Mouse (Mus musculus) thymus, postnatal 25 days (tissue): ENCODE data around the gene Cdk19.

ENCODE experiments used
- DNase-seq: peaks from one replicate; pipeline ENCODE4 v3.0.0; 2022

Gene Cdk19

GRCm38 (mm10) chr10:40339351-40339964 is at the start of gene Cdk19:
Cdk19 (plus strand) TSS chr10:40339564.
- DNase-seq, result no peak

- DNase-seq, result no peak
Measured at GRCm38 (mm10) chr10:40292640-40293039, 46.7 kb upstream of the Cdk19 start.

DNA sequence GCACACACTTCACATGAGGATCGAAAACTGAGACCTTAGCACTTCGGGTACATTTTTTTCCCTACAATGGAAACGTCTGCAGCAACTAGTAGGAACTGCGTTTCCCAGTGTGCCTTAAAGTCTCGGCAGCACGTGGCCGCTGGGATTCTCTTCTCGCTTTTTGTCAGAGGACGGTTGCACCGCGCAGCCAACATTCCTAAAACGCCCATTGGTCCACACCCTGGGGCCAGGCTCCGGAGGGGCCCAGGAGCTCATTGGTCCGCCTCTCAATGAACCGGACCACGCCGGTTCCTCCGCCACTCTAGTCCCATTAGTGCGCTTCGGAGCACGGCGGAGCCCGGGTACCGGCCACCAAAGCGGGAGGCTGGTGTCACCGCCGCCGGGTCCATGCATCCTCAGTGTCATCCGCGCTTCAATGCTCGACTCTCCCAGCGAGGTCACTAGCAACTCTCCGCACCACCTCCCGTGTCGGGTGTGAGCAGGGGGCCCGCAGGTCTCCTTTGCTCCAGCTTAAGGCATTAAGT is 38.7 kb upstream of the Cdk19 start:
- DNase-seq, result peak; percentile 53

- peak; percentile 67 for DNase-seq
Measured at GRCm38 (mm10) chr10:40301181-40302075, 37.9 kb upstream of the Cdk19 start.

DNA sequence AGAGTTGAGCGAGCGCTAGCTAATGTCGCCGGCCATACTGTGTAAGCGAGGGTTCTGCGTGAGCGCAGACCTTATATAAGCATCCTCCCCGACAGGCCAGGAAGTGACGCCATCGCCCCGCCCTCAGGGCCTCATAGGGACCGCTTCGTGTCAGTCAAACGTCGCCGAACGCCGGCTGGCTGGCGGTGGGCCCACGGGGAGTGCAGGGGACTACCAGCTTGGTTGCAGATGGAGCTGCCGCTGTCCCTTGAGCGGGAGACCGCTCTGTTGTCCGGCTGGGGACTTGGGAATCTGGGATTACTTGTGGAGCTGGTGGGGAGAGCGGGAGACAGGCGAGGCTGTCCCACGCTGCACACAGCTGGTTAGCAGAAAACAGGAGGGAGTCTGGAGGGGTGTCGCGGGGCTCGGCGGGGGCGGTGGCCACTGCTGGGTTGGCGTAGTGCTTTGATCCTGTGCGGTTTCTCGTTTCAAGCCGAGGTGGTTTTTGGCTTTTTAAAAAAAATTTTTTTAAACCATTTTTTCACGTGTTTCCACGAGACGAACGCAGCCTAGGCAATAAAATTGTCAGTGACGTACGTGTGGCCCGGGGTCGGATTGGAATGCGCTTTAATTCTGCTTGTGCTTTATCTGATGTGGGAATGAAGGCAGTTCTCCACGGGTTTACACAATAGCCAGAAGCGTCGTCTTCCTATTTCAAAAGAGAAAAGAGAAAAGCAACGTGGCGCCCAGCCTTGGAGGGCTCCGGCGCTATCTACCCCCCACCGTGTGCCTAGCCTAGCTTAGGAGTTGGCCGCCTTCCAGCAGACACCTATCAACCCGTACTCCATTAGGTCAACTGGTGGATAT is 37.0 kb upstream of the Cdk19 start, which contains the start of gene Amd1:
Amd1 (minus strand) TSS at position 47 of the 846 bp plus-strand sequence.
- peak; percentile 99 for DNase-seq

DNA sequence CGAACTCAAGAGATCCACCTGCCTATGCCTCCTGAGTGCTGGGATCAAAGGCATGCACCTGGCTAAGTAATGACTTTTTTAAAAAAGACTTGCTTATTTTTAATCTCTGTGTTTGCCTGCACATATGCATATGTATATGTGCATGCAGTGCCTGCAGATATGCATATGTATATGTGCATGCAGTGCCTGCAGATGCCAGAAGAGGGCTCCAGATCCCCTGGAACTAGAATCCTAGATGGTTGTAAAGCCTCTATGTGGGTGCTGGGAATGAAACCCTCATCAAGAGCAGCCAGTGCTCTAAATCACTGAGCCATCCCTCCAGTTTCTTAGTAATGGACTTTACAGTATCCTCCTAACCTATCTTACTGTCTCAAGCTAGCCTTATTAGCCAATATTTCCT is 33.4 kb upstream of the Cdk19 start:
- DNase-seq, result peak; percentile 14

GRCm38 (mm10) chr10:40307826-40308583 is 31.4 kb upstream of the Cdk19 start:
- no peak for DNase-seq

- DNase-seq, result peak; percentile 32
Measured at GRCm38 (mm10) chr10:40309884-40310635, 29.3 kb upstream of the Cdk19 start.

DNA sequence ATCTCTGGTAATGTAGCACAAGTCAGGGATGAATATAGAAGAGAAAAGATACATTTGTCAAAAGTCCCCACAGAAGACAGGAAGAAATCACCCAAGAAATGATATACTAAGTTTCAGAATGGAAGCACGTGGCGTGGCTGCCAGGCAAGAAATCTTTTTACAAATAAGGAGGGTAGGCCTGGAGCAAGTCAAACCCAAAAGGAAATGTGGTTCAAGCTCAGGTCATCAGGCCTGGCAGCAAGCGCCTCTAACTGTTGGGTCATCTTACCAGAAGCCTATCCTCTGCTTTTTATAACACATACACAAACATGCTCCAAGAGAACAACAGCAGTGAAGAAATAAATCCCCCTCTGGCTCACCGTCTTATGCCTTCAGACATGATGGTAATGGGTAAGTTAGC is 26.6 kb upstream of the Cdk19 start:
- DNase-seq, result no peak

GRCm38 (mm10) chr10:40316841-40317585 is 22.4 kb upstream of the Cdk19 start:
- no peak for DNase-seq

DNA sequence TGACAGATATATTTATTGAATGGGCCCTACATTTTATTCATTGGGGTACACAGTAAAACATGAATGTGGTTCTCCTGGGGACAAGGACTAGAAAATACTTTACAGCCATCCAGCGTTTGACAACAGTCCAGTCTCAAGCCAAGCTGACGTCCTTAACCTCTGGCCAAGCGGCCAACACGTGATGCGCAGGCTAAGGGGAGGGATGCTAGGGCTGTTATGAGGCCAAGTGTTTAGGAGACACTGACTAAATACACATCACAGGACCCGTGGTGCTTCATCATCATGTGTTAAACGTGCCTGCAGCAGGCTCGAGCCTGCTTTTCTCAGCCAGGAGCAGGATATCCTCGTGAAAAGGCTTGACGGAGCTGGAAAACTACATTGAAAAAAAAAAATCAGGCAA is 19.1 kb upstream of the Cdk19 start:
- DNase-seq, result no peak

DNA sequence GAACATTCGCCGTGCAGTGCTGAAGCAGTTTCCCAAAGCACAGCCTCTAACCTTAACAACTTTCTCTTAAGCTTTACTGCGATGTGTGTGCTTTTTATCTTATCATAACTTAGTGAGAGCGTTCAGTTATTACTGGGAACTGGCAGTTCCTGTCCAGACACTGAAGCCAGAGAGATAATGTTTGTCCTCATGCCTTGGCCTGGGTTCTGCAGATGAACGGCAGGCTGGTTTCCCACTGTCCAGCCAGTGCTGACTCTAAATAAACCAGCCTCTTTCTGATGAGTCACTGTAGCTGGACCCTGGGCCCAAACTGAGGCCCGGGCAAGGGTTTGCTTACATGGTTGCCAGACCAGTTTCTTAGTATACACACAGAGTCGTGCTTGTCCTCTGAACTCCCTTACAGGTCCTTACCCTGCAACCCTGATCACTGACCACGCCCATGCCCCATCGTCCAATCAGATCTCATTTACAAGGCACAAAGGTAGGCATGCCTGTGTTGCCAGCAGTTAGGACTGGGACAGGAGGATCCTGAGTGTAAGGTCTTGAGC is 11.3 kb upstream of the Cdk19 start:
- no peak for DNase-seq

GRCm38 (mm10) chr10:40330262-40330661 is 9.1 kb upstream of the Cdk19 start:
- DNase-seq, result no peak

DNA sequence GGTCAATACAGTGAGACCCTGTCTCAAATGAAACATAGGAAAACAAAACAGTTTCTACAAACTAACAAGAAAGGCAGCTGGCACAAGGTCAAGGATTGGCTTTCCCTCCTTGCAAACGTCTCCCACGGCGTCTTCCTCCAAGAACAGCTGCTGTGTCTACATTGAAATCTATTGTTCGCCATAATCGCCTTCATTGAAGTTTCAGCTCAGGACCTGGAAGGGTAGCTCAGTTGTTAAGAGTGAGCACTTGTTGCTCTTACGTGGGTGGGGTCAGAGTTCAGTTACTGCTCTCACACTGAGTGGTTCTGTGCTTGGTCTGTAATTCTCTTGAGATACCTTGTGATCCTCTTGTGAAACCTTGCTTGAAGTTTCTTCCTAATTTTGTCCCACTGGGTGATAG is 6.5 kb upstream of the Cdk19 start:
- no peak for DNase-seq

DNA sequence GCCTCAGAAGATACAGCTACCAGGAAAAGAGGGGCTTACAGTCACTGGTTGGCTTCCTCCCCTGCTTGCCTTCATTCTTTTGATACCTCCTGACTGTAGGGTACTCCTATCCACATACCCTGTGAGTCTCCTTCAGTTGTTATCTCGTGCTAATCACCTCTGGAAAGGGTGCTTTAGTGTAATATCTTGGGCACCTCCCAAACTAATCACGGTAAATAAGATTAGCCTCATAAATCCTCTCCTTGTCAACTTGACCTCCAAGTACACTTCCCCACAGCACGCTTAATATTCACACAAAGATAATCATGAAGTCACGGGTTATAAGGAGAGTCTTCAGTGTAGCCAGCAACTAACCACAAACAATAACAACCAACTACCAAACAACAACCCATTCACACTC is 2.7 kb downstream of the Cdk19 start:
- DNase-seq, result no peak

- DNase-seq, result no peak
Measured at GRCm38 (mm10) chr10:40346776-40347403, 7.5 kb downstream of the Cdk19 start.

DNA sequence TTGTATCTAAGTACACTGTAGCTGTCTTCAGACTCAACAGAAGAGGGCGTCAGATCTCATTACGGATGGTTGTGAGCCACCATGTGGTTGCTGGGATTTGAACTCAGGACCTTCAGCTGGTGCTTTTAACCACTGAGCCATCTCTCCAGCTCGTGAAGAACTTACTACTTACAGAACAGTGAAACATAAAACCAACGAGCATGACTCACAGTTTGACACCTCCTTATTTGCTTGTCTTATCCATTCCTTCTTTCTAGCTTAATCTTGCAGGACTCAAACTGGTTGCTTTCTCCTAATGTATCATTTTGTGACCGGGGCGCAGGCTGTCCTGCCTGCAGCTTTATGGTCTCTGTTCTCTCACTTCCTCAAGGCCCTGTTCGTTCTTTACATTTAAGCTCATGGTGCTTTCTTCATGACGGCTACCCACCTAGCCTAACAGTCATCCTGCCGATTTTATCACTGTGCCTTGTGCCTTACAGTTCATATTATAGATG is 8.1 kb downstream of the Cdk19 start:
- peak; percentile 20 for DNase-seq

DNA sequence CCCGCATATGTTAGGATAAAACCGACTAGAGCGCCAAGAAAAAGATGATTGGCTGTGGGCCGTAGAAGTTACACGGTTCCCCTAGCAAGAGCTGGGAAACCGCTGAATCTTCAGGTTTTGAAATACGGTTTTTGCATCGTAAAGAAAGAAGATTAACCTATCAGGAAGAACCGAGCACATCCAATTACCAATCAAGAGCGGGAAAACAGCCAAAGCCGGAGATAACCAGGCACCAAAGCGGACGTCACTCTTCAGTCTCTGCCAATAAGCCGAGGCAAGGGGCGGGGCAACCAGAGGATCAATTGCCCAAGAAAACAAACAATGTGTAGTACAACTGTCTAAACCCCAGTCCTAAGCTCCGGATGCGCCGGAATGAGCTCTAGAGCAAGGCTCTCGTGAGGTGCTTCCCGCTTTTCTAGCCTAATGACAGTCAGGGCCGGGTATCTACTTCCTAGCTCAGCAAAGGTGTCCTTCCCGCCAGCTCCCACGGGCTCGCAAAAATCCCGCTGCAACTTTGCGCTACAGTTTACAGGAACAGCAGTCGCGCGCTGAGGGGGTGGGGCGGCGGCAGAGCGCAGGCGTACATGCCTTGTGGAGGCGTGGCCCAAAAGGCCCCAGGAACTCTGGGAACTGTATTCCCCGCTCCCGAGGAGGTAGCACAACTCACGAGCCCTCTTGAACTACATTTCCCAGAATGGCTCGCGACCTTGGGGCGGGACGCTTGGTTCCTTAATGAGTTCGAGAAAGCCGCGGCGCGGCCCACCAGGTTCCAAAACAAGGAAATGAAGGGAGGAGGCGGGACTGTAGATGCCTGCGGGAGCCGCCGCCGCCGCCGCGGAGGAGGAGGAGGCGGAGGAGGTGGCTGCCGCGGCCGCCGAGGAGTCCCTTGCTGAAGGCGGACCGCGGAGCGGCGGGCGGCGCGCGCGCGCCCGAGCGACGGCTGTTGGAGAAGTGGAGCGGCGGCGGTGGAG is 9.5 kb downstream of the Cdk19 start:
- DNase-seq, result peak; percentile 97
